Comparison of ENCODE assay signal across 14 mouse cellular contexts in the genomic region with DNA sequence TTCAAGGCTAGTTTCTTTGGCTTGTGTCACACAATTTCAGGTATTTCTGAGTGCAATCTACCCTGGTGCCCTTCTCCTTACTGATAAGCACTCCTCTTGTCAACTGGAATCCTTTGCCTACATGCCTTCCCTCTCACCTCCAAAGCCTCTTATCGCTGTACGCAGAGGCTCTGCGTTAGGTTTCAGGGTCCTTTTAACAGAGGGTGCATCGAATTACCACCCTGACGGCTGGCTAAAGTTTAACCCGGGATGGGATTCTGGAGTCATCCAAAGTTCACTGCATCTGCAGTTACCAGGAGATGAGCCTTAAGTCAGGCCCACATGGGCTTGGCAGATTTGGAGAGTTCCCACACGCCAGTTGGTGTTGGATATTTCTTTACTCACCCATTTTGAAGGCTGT. TPM values are rescaled to one million over a fixed set of nuclear protein-coding genes. Genes with fewer than 3 reads are reported as not detected.
DNase-seq lines count a peak whose midpoint lies in the region; ATAC-seq and TF ChIP-seq lines count a peak whose summit lies in the region.
"Had no signal": no experiment of that assay in that cellular context is flagged by ENCODE, and none has a peak within 500 bp of the region (broad histone marks: within the 10 kb centered on the region; RNA-seq: fewer than 3 reads in every experiment).

No protein-coding gene starts in this region.

- no peaks in the 10 kb centered on the region for H3K27me3 ChIP-seq in embryonic facial prominence, embryonic 10.5 days (replicated peaks; ENCODE audit: low read depth, poor library complexity, severe bottlenecking)
- H3K27me3 ChIP-seq in intestine, embryonic 15.5 days (replicated peaks): no peaks in the 10 kb centered on the region
- H3K27me3 ChIP-seq in kidney, embryonic 16.5 days (ENCODE audit: insufficient read depth, low read length): no peaks in the 10 kb centered on the region
- H3K27me3 ChIP-seq in liver, embryonic 12.5 days (replicated peaks): no peaks in the 10 kb centered on the region
- no peaks in the 10 kb centered on the region for H3K27me3 ChIP-seq in thymus, adult 2 months (ENCODE audit: control insufficient read depth, insufficient read depth, low read length)
- H3K27me3 ChIP-seq: embryonic facial prominence, embryonic 15.5 days; heart, embryonic 15.5 days; limb, embryonic 15.5 days had no signal

- peak overlapping the region; percentile 39 for H3K4me2 ChIP-seq in intestine, embryonic 15.5 days (replicated peaks)
- peak overlapping the region; percentile 27; the same call in 1 of the 2 replicates for H3K4me2 ChIP-seq in kidney, embryonic 16.5 days (replicated peaks; ENCODE audit: low read depth, low read length)
- peak overlapping the region; percentile 49 for H3K4me2 ChIP-seq in liver, embryonic 12.5 days
- H3K4me2 ChIP-seq: embryonic facial prominence, embryonic 15.5 days; heart, embryonic 15.5 days; limb, embryonic 15.5 days had no signal

- H3K9me3 ChIP-seq in embryonic facial prominence, embryonic 10.5 days: no peaks in the 10 kb centered on the region
- H3K9me3 ChIP-seq in intestine, embryonic 15.5 days: no peaks in the 10 kb centered on the region
- no peaks in the 10 kb centered on the region for H3K9me3 ChIP-seq in kidney, embryonic 16.5 days (ENCODE audit: low read length)
- H3K9me3 ChIP-seq in liver, embryonic 12.5 days (replicated peaks): no peaks in the 10 kb centered on the region
- H3K9me3 ChIP-seq: embryonic facial prominence, embryonic 15.5 days; heart, embryonic 15.5 days; limb, embryonic 15.5 days had no signal

- peak; percentile 91 for ATAC-seq in intestine, embryonic 15.5 days
- peak; percentile 64; the same call in 1 of the 2 replicates for ATAC-seq in kidney, embryonic 16.5 days (ENCODE audit: low FRiP score, low TSS enrichment)
- peak; percentile 73 for ATAC-seq in liver, embryonic 12.5 days
- ATAC-seq: CD4-positive, CD25-positive, alpha-beta regulatory T cell, adult 4 months; forebrain, embryonic 14.5 days had no signal

- peaks cover 12% of the 10 kb centered on the region for H3K4me1 ChIP-seq in embryonic facial prominence, embryonic 10.5 days
- H3K4me1 ChIP-seq in intestine, embryonic 15.5 days (replicated peaks): 0 out of 2 replicates have a peak, but pooled peaks cover 14% of the 10 kb centered on the region
- H3K4me1 ChIP-seq in kidney, embryonic 16.5 days (ENCODE audit: insufficient read depth, low read length): peaks cover 14% of the 10 kb centered on the region
- peaks cover 25% of the 10 kb centered on the region for H3K4me1 ChIP-seq in liver, embryonic 12.5 days
- no peaks in the 10 kb centered on the region for H3K4me1 ChIP-seq in thymus, adult 2 months (replicated peaks; ENCODE audit: control insufficient read depth, insufficient read depth, low read length)
- H3K4me1 ChIP-seq: embryonic facial prominence, embryonic 15.5 days; limb, embryonic 15.5 days had no signal

- H3K4me3 ChIP-seq in embryonic facial prominence, embryonic 10.5 days: no peak overlapping the region
- H3K4me3 ChIP-seq in intestine, embryonic 15.5 days (replicated peaks): no peak overlapping the region
- H3K4me3 ChIP-seq in kidney, embryonic 16.5 days (ENCODE audit: low read length): no peak overlapping the region
- H3K4me3 ChIP-seq in liver, embryonic 12.5 days: 0 out of 2 replicates have a peak overlapping the region, but pooled peaks have one; percentile 0
- no peak overlapping the region for H3K4me3 ChIP-seq in thymus, adult 2 months (ENCODE audit: control insufficient read depth, insufficient read depth, low read length)
- H3K4me3 ChIP-seq: embryonic facial prominence, embryonic 15.5 days; heart, embryonic 15.5 days; limb, embryonic 15.5 days had no signal

- no peak for TF ChIP-seq CTCF in thymus, adult 2 months (IDR thresholded peaks at IDR 0.05; ENCODE audit: borderline replicate concordance, control insufficient read depth, extremely low read depth, insufficient read depth, low read length, poor library complexity)

- no peak for DNase-seq in embryonic facial prominence, embryonic 10.5 days (ENCODE audit: low spot score)
- no peak for DNase-seq in T-cell, adult 2 months (ENCODE audit: low spot score)
- DNase-seq in layer of hippocampus, postnatal 25 days (ENCODE audit: extremely low spot score in 1 of 2, low spot score in 1 of 2): no peak
- no peak for DNase-seq in thymus, adult 2 months
- no peak for DNase-seq in heart, adult 18-20 months

- no peaks in the 10 kb centered on the region for H3K36me3 ChIP-seq in embryonic facial prominence, embryonic 10.5 days (replicated peaks)
- H3K36me3 ChIP-seq in intestine, embryonic 15.5 days: no peaks in the 10 kb centered on the region
- no peaks in the 10 kb centered on the region for H3K36me3 ChIP-seq in kidney, embryonic 16.5 days (ENCODE audit: insufficient read depth, low read length)
- H3K36me3 ChIP-seq in liver, embryonic 12.5 days: no peaks in the 10 kb centered on the region
- no peaks in the 10 kb centered on the region for H3K36me3 ChIP-seq in thymus, adult 2 months (ENCODE audit: control insufficient read depth, insufficient read depth, low read length)
- H3K36me3 ChIP-seq: embryonic facial prominence, embryonic 15.5 days; heart, embryonic 15.5 days; limb, embryonic 15.5 days had no signal

- no peak for TF ChIP-seq POLR2A in thymus, adult 2 months (IDR thresholded peaks at IDR 0.05; ENCODE audit: control insufficient read depth, extremely low read depth, insufficient read depth, low read length, poor library complexity)

- 0 out of 2 replicates have a peak overlapping the region, but pooled peaks have one; percentile 19 for H3K27ac ChIP-seq in embryonic facial prominence, embryonic 10.5 days (replicated peaks)
- H3K27ac ChIP-seq in intestine, embryonic 15.5 days: peak overlapping the region; percentile 62
- H3K27ac ChIP-seq in kidney, embryonic 16.5 days (ENCODE audit: low read length): peak overlapping the region; percentile 72
- peak overlapping the region; percentile 73 for H3K27ac ChIP-seq in liver, embryonic 12.5 days
- H3K27ac ChIP-seq in thymus, adult 2 months (ENCODE audit: control insufficient read depth, insufficient read depth, low read length): no peak overlapping the region
- H3K27ac ChIP-seq: embryonic facial prominence, embryonic 15.5 days; heart, embryonic 15.5 days; limb, embryonic 15.5 days had no signal

- 50% methylated on average over 7 of the region's 7 CpGs for WGBS in embryonic facial prominence, embryonic 10.5 days
- 37% methylated on average over 7 of the region's 7 CpGs for WGBS in intestine, embryonic 15.5 days
- WGBS in kidney, embryonic 16.5 days: 18% methylated on average over 7 of the region's 7 CpGs
- WGBS in liver, embryonic 12.5 days (ENCODE audit: insufficient replicate concordance): 38% methylated on average over 7 of the region's 7 CpGs
- 89% methylated on average over 7 of the region's 7 CpGs for WGBS in thymus, adult 2 months

- no peak overlapping the region for H3K9ac ChIP-seq in intestine, embryonic 15.5 days
- no peak overlapping the region for H3K9ac ChIP-seq in kidney, embryonic 16.5 days (replicated peaks; ENCODE audit: low read length)
- H3K9ac ChIP-seq in liver, embryonic 12.5 days: no peak overlapping the region
- H3K9ac ChIP-seq: embryonic facial prominence, embryonic 15.5 days; heart, embryonic 15.5 days; limb, embryonic 15.5 days had no signal

RNA-seq across cellular contexts. Expression of a gene that starts 47.1 kb away (rescaled TPM):
- 534 and 541 TPM in 2 replicates for polyA plus RNA-seq in embryonic facial prominence, embryonic 10.5 days (2016; fragmentation: Nextera tagmentation; extraction: Ambion mirVana)
- 414 and 444 TPM in 2 replicates for polyA plus RNA-seq in intestine, embryonic 15.5 days (2015; fragmentation: Nextera tagmentation; extraction: Ambion mirVana)
- 466 and 531 TPM in 2 replicates for polyA plus RNA-seq in kidney, embryonic 16.5 days (2015; fragmentation: Nextera tagmentation; extraction: Ambion mirVana)
- polyA plus RNA-seq in liver, embryonic 12.5 days (2016; fragmentation: Nextera tagmentation; extraction: Ambion mirVana): 319 and 336 TPM in 2 replicates
- total RNA-seq in layer of hippocampus, postnatal 25 days (2021): 1 to 10 TPM in 1 of 2 experiments, under 1 TPM in 1; 0.77 to 1.1 TPM
- 131 and 158 TPM in 2 replicates for polyA plus RNA-seq in thymus, adult 2 months (2012; rRNA removed)
- 1 to 10 TPM; 1.4 to 1.6 TPM for total RNA-seq in heart, adult 18-20 months (2021)
- total RNA-seq: gastrocnemius, adult 18-20 months had no signal
